Mouse (Mus musculus) midbrain, embryonic 16.5 days (tissue): ENCODE data around the gene Pgam1. TPM values are rescaled to one million over a fixed set of nuclear protein-coding genes. Genes with fewer than 3 reads are reported as not detected.
A peak's percentile ranks its signal among the peaks of the same experiment; 100 is the strongest.

ENCODE experiments used
- ATAC-seq: fragments of 200-750 bp; cut with Nextera tagmentation; 2 replicates; pipeline ENCODE4 v1.8.0; 2017; ENCODE audit warnings: moderate TSS enrichment
- H3K27ac ChIP-seq: fragments of 300-500 bp; sonication (generic); 2 replicates; pipeline ENCODE4 v1.5.1; 2014; ENCODE audit warnings: mild to moderate bottlenecking, low read length, mixed read lengths
- H3K27me3 ChIP-seq: fragments of 300-500 bp; sonication (generic); 2 replicates; pipeline ENCODE4 v1.6.1; 2014; ENCODE audit warnings: low read depth, low read length, mixed read lengths; ENCODE audit not compliant: control insufficient read depth, insufficient read depth
- H3K36me3 ChIP-seq: fragments of 300-500 bp; sonication (generic); 2 replicates; pipeline ENCODE4 v1.6.1; 2014; ENCODE audit warnings: mild to moderate bottlenecking, low read length, moderate library complexity, mixed read lengths; ENCODE audit not compliant: control insufficient read depth, insufficient read depth
- H3K4me1 ChIP-seq: fragments of 300-500 bp; sonication (generic); 2 replicates; pipeline ENCODE4 v1.6.1; 2014; ENCODE audit warnings: mild to moderate bottlenecking, low read length, mixed read lengths; ENCODE audit not compliant: control insufficient read depth, insufficient read depth
- H3K4me2 ChIP-seq: fragments of 300-500 bp; sonication (generic); 2 replicates; pipeline ENCODE4 v1.6.1; 2014; ENCODE audit warnings: mild to moderate bottlenecking, low read length, mixed read lengths
- H3K4me3 ChIP-seq: fragments of 300-500 bp; sonication (generic); 2 replicates; pipeline ENCODE4 v1.5.1; 2014; ENCODE audit warnings: low read depth, mild to moderate bottlenecking, low read length, moderate library complexity, mixed read lengths
- H3K9ac ChIP-seq: fragments of 300-500 bp; sonication (generic); 2 replicates; pipeline ENCODE4 v1.6.1; 2014; ENCODE audit warnings: low read depth, low read length, mixed read lengths
- H3K9me3 ChIP-seq: fragments of 300-500 bp; sonication (generic); replicated peaks from 2 replicates; pipeline ENCODE4 v1.6.1; 2014; ENCODE audit warnings: mild to moderate bottlenecking, low read length, mixed read lengths; ENCODE audit not compliant: control insufficient read depth, poor library complexity, severe bottlenecking
- WGBS: fragments of 180-500 bp; shearing (Covaris S2); extraction: QIAGEN DNeasy Blood & Tissue Kit; methylation state at CpG from one replicate; pipeline ENCODE4 v1.1.7; 2014; 5-methylcytosine and 5-hydroxymethylcytosine counted together
- polyA plus RNA-seq: library from polyadenylated mRNA; unstranded; fragments of >200 nt; fragmentation: Nextera tagmentation; extraction: Ambion mirVana; gene quantifications from 2 replicates; pipeline ENCODE4 v1.2.1, GENCODE M21; 2015

Gene Pgam1
- polyA plus RNA-seq, 1 experiment from 2014 or later = 565 TPM

DNA sequence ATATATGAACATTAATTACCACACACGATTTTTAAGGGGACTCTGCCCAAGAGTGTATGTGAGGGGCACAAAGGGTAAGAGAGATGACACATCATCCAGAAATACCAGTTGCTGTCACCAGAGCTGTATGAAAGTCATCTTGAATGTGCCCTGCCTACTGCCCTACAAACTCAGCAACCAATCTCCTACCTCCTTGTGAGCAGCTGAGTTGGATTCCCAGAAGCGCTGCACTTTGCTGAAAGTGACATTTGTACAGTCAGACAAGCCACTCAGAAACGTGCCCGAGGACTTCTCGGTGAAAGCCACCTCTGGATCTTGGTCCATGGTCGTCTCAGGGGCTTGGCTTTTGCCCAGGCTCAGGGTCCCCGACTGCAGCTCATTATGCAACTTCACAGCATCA, 16.8 kb upstream of the Pgam1 start:
- H3K9me3 ChIP-seq = no peaks in the 10 kb centered on the region
- H3K27me3 ChIP-seq = no peaks in the 10 kb centered on the region
- ATAC-seq = no peak
- WGBS = 51% methylated on average over 7 of the region's 7 CpGs
- peak overlapping the region; percentile 67 for H3K4me3 ChIP-seq
- H3K27ac ChIP-seq = no peak overlapping the region
- peak overlapping the region; percentile 56 for H3K9ac ChIP-seq
- H3K36me3 ChIP-seq = 0 out of 2 replicates have a peak, but pooled peaks cover 1% of the 10 kb centered on the region
- H3K4me1 ChIP-seq = peaks cover 15% of the 10 kb centered on the region
- H3K4me2 ChIP-seq = peak overlapping the region; percentile 86

DNA sequence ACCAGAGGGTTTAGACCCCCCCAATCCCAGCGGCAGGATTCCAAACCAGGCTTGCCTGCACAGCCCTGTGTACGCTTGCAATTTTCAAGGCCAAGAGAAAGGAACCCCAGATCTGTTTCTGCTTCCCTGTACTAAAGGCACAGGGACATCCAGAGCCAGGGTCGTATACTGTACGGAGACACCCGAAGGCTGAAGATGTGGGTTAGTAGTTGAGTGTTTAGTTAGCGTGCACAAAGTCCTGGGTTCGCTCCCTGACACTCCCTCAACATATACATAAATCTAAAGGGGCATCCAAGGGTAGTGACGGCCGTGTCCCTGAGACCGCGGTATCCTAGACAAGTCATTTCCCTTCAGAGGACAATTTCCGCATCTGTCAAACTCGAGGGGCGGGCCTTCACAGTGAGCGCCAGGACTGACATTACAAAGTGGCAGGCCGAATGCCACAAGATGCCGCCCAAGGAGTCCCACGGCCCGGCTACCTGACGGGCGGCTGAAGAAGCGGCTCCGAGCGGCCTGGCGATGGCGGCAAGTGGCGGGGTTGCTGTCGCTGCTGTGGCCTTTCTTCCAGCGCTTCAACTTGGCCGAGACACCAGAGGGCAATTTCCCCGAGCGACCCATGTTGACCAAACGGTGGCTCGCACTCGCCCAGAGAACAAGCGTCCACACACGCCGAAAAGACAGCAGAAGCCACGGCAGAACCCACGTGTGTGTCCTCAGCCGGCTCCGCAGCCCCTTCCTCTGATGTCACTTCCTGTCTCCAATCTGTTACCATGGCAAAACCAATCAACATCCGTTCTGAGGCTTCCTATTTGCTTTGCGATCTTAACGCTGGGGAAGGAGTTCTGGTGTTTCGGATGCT, 16.0 kb upstream of the Pgam1 start, which contains the start of gene Rrp12:
Gene Rrp12, minus strand, starts transcription at position 714 of the 859 bp plus-strand sequence.
- WGBS = 2% methylated on average over 46 of the region's 46 CpGs
- Histone ChIP-seq H3K9ac (peak within 1 kb of the TSS; percentile 56), H3K27me3 (no peaks in the 10 kb centered on the region), H3K4me3 (peak within 1 kb of the TSS; percentile 67), H3K4me2 (peak within 1 kb of the TSS; percentile 86), H3K4me1 (peaks cover 15% of the 10 kb centered on the region), H3K27ac (no peak within 1 kb of the TSS), H3K9me3 (no peaks in the 10 kb centered on the region), H3K36me3 (no peaks in the 10 kb centered on the region)
- ATAC-seq = peak; percentile 96

- peak; percentile 25; the same call in 1 of the 2 replicates for ATAC-seq
- WGBS = 12% methylated on average over 18 of the region's 18 CpGs
- Histone ChIP-seq H3K4me3 (peak overlapping the region; percentile 67), H3K4me2 (peak overlapping the region; percentile 86), H3K4me1 (peaks cover 15% of the 10 kb centered on the region), H3K36me3 (no peaks in the 10 kb centered on the region), H3K9ac (peak overlapping the region; percentile 42; the same call in 1 of the 2 replicates), H3K27ac (no peak overlapping the region), H3K27me3 (no peaks in the 10 kb centered on the region), H3K9me3 (no peaks in the 10 kb centered on the region)
Measured at GRCm38 (mm10) chr19:41896319-41896711, 15.4 kb upstream of the Pgam1 start.

DNA sequence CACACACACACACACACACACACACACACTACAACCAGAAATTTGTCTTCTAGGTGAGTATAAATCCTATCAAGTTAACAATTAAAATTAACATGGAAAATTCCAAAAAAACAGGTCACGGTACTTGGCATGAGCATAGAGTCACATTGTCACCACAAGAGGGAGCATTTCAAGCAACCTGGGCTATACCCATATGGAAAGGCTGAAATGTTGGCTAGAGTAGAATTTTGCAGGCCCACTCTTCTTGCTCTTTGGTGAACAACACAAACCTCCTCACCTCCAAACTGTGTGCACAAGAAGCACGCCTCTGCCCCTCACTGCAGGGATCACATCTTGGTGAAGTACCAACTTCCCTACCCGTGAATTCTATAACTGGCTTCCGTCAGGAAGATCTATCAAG, 12.9 kb upstream of the Pgam1 start:
- H3K9me3 ChIP-seq = no peaks in the 10 kb centered on the region
- no peaks in the 10 kb centered on the region for H3K36me3 ChIP-seq
- no peak overlapping the region for H3K4me2 ChIP-seq
- peaks cover 15% of the 10 kb centered on the region for H3K4me1 ChIP-seq
- no peak for ATAC-seq
- no peaks in the 10 kb centered on the region for H3K27me3 ChIP-seq
- 47% methylated on average over 4 of the region's 4 CpGs for whole genome bisulfite sequencing
- H3K9ac ChIP-seq = no peak overlapping the region
- H3K27ac ChIP-seq = no peak overlapping the region
- H3K4me3 ChIP-seq = no peak overlapping the region

GRCm38 (mm10) chr19:41900495-41901090, 11.1 kb upstream of the Pgam1 start:
- no peaks in the 10 kb centered on the region for H3K36me3 ChIP-seq
- H3K4me1 ChIP-seq = peaks cover 3% of the 10 kb centered on the region; the same call in 1 of the 2 replicates
- no peak overlapping the region for H3K4me2 ChIP-seq
- no peaks in the 10 kb centered on the region for H3K9me3 ChIP-seq
- H3K27me3 ChIP-seq = no peaks in the 10 kb centered on the region
- WGBS = 92% methylated on average over 8 of the region's 8 CpGs
- no peak overlapping the region for H3K9ac ChIP-seq
- H3K27ac ChIP-seq = no peak overlapping the region
- H3K4me3 ChIP-seq = no peak overlapping the region
- ATAC-seq = no peak

DNA sequence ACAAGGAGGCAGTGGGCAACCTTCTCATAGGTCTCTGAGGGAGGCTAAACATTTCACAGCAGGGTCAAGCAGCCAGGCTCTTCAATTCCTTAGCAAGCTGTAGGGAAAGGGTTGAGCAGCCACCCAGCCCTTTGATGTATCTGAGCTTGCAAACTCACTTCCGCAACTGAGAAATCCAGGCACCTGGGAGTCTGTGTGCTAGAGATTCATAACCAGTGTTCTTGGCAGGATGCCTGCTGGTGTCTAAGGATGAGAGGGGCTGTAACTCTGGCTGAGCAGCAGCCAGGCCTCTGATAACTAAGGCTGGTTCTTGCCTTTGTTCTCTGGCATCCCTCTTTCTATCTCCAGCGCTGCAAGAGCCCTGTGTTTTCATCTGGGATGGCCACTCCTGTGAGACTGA, 10.0 kb upstream of the Pgam1 start:
- H3K27me3 ChIP-seq = no peaks in the 10 kb centered on the region
- H3K27ac ChIP-seq = no peak overlapping the region
- H3K4me3 ChIP-seq = no peak overlapping the region
- 43% methylated on average over 2 of the region's 2 CpGs for WGBS
- no peak for ATAC-seq
- no peaks in the 10 kb centered on the region for H3K36me3 ChIP-seq
- H3K4me2 ChIP-seq = no peak overlapping the region
- no peak overlapping the region for H3K9ac ChIP-seq
- no peaks in the 10 kb centered on the region for H3K4me1 ChIP-seq
- H3K9me3 ChIP-seq = no peaks in the 10 kb centered on the region

DNA sequence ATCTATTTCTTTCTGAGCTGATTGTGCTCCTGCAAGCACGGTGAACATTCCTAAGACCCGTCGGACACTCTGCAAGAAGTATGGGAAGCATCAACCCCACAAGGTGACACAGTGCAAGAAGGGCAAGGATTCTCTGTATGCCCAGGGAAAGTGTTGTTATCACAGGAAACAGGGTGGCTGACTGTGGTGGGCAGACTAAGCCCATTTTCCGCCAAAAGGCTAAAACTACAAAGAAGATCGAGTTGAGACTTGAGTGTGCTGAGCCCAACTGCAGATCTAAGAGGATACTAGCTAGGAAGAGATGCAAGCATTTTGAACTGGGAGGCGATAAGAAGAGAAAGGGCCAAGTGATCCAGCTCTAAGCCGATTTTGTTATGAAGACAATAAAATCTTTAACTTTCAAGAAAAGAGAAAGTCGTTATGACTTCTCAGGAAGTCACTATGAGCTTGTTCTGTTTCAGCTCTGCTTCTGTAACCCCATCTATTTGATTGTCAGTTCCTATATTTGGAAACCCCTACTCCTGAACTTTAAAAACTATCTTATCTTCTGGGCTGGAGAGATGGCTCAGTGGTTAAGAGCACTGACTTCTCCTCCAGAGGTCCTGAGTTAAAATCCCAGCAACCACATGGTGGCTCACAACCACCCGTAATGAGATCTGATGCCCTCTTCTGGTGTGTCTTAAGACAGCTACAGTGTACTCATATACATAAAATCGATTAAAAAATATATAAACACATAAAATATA, 8.7 kb upstream of the Pgam1 start:
- no peak overlapping the region for H3K9ac ChIP-seq
- H3K4me3 ChIP-seq = no peak overlapping the region
- H3K9me3 ChIP-seq = no peaks in the 10 kb centered on the region
- no peak for ATAC-seq
- H3K36me3 ChIP-seq = no peaks in the 10 kb centered on the region
- no peaks in the 10 kb centered on the region for H3K4me1 ChIP-seq
- no peak overlapping the region for H3K27ac ChIP-seq
- H3K4me2 ChIP-seq = no peak overlapping the region
- H3K27me3 ChIP-seq = no peaks in the 10 kb centered on the region
- WGBS = 86% methylated on average over 10 of the region's 10 CpGs

DNA sequence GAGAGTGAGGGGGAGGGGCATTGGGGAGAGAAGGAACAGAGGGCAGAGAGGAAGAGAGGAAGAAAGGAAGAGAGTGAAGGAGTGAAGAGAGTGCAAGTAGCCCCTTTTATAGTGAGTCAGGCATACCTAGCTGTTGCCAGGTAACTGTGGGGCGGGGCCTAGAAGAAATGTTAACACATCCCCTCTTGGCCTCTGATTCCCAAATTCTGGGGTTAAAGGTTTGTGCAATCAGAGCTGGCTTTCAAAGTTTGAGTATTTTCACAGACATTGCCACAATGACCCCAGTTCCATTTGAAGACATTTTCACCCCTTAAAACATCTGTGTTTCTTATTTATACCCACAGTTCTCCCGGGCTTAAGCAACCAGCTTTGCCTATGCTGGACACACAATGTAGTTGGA, 6.5 kb upstream of the Pgam1 start:
- H3K4me3 ChIP-seq = no peak overlapping the region
- ATAC-seq = no peak
- no peaks in the 10 kb centered on the region for H3K27me3 ChIP-seq
- no peaks in the 10 kb centered on the region for H3K9me3 ChIP-seq
- no peaks in the 10 kb centered on the region for H3K36me3 ChIP-seq
- no peak overlapping the region for H3K9ac ChIP-seq
- H3K4me2 ChIP-seq = no peak overlapping the region
- no peak overlapping the region for H3K27ac ChIP-seq
- WGBS = 83% methylated on average over 2 of the region's 2 CpGs
- no peaks in the 10 kb centered on the region for H3K4me1 ChIP-seq
